Mouse (Mus musculus): ENCODE measurements around the gene Nlrx1.
"Not testable (repeated sequence)": the region's sequence is repeated elsewhere in the genome, so short reads cannot be mapped to it uniquely, and the experiment has no call there.

Nlrx1 gene

GRCm38 (mm10) chr9:44268432-44268831 is at the start of gene Nlrx1:
Gene Nlrx1, minus strand, starts transcription at chr9:44268599.
- no peak for DNase-seq (ENCODE audit: low read depth, low spot score)

DNA sequence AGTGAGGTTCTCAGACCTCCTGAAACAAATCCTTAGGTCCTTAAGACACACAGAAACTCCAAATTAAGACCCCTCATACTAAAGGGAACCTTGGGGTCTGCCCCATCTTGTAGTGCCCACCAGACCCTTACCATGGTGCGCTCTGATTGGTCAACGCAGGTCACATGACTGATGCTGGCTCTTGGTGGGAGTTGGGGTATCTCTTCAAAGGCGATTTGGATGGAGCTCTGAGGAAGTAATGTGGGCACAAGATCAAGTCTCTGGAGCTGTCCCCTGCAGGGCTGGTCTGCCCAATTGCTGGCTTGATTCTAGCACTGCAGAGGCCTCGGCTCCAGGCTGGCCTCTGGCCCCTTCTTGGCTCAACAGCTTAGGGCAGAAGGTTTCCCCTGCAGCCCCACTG is 49.1 kb upstream of the Nlrx1 start:
- DNase-seq (ENCODE audit: low read depth, low spot score) = no peak

DNA sequence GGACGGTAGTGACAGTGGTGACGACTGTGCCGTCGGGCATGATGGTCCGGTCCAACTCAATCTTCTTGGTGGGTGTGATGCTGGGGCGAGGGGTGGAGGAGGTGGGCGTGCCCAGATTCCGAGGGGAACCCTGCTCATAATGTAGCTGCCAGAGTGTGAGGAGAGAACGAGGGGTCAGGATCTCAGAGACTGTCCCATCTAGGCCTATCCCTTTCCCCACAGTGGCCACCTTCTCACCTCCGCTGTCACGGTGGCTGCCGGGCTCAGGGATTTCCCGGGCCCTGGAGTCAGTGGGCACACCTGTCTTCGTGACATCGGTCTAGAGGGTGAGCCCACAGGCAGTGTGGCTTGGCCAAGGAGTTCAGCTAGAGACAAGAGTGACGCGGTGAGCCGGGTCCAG is 46.5 kb upstream of the Nlrx1 start:
- no peak for DNase-seq (ENCODE audit: low read depth, low spot score)

DNA sequence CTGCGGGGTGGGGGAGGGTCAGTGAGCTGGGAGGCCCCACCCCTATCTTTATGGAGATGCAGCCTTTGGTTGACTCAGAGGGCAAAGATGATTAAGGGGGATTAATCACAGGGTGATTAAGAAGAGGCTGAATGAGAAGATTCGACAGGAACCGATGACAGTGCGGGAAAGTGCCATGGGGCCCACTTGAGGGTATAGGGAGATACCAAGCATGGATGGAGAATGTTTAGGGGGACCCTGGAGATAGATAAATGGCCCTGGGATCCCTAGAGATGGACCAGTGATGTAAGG is 45.8 kb upstream of the Nlrx1 start:
- DNase-seq (ENCODE audit: low read depth, low spot score) = no peak

DNA sequence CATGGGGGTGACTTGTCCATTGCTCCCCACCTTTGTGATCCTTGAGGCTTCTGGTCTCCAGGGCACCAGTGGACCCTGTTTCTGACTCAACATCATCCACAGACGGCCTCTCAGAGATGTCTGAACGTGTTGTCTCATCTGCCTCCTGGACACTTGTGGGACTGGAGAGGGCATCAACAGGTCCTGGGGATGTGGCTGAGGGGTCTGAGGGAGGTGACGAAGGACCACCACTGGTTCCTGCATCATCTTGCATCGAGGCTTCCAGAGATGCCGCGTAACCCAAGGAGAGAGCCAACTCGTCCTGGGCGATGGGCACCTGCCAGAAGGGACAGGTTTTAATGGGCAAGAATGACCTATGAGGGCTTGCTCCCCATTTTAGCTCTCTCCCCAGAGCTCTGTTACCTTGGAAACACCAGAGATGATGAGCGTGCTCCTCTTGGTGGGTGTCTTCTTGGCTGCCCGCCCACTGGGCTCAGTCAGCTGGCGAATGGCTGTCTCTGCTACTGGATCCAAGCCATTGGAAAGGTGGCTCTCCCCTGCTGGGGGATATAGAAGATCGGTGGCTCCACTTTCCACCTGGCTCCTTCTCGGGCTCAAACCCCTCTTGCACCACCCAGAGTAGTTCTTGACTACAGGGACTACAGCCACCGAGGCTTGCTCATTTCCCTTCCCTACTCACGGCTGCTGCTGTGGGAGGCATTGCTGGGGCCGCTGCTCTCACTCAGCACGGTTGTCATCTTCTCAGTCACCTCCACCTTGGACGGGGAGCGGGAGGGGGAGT is 45.3 kb upstream of the Nlrx1 start:
- no peak for DNase-seq (ENCODE audit: low read depth, low spot score)

DNA sequence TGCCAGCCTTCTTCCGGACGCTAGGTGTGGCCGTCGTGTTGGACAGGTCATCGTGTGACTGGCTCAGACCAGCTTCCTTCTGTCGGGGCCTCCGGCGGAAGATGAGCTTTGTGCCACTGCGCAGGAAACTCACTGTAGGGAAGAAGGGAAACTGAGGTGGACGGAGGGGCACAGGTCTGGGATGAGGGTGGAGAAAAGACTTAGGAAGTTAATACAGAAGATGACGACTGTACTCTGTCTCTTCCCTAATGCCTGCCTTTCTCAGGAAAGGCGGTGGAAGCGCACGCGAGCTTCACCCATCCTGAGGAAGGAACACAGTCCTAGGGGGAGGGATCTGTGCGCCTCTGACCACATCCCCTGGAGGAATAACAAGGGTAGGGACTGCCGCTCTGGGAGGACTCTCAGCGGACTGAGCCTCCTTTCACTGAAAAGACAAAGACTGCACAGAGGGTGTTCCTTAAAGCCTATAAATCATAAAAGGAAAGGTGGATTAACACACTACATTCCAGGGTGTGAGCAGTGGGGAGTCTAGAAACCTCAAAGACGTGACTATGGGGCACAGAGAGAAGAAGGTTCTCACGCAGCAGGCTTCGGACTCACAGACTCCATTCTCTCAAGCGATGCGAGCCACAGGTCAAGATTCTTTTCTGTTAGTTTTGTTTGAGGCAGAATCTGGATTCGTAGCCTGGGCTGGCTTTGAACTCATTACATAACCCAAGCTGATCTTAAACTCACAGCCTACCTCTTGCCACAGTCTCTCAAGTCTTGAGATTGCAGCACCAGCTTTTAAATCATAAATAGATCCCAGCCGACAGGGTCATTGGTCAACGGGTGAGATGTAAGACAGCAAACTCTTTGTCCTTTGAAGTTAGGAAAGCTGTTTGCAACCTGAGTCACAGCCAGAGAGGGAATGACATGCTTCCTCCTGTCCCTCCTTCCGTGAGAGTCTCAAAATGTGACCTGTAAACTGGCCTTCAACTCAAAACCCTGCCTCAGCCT is 43.0 kb upstream of the Nlrx1 start:
- DNase-seq (ENCODE audit: low read depth, low spot score) = no peak

DNA sequence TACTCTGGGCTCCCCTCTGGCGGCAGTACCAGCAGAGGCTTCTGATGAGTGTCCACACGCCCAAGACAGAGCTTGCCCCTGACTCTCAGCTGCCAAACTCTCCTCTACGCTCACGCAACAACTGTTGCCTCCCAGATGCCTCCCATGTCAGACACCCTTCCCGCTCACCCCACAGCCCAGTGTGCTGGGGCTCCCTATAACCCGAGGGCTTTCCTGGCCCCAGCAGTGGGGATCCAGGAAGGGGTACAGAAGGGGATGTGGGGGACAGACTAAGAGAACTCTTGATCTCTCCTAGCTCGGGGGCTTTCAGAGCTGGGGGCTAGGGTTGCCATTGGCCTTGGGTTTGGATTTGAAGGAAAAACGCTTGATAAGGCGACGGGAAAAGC is 42.3 kb upstream of the Nlrx1 start:
- DNase-seq (ENCODE audit: low read depth, low spot score) = no peak

GRCm38 (mm10) chr9:44309756-44310155 is 41.4 kb upstream of the Nlrx1 start:
- DNase-seq (ENCODE audit: low read depth, low spot score) = no peak

DNA sequence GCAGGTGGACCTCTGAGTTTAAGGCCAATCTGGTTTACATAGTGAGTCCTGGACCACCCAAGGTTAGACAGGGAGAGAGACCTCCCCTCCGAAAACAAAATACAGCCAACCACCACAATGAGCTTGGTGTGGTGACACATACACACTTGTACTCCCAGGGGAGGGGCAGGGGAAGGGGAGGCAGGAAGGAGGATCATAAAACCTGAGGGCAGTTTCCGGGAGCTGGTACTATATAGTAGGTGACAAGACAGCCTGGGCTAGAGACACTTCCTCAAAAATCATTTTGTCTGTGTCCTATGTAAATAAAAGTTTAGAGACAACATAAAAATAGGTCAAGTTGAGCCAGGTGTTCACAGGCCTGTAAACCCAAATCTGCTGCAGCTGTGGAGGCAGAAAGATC is 38.8 kb upstream of the Nlrx1 start:
- peak; percentile 95 for DNase-seq (ENCODE audit: low read depth, low spot score)

GRCm38 (mm10) chr9:44306532-44306931 is 38.1 kb upstream of the Nlrx1 start:
- DNase-seq (ENCODE audit: low read depth, low spot score) = peak; percentile 62

DNA sequence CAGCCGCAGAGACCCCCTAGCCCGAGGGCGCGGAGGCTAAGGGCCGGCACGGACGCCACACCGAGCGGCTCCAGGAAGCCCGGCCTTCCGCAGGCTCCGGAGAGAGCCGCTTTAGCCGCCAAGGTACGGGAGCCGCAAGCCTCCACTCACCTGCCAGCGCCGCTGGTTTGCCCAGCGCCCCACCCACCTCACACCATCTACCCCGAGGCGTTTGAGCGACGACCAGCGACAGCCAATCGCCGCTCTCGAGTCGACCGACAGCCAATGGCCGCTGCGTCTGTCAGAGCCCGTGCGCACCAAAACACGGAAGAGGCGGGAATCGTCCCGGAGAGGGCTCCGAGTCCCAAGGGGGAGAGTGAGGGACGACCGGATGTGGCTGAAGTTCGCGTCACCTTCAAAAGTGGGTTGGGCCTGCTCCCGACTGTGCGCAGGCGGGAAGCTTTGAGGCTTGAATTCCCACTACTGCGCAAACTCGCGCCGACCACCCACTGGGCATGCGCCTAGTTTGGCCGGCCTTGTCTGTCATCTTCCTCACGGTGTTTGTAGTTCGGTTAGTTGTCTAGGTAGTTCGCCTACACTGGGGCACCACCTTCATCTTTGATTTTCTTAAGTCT is 37.2 kb upstream of the Nlrx1 start, which contains the start of gene Hinfp:
Hinfp (minus strand) TSS at position 206 of the 614 bp plus-strand sequence.
- peak; percentile 100 for DNase-seq (ENCODE audit: low read depth, low spot score)

GRCm38 (mm10) chr9:44300001-44300400 is 31.6 kb upstream of the Nlrx1 start:
- not testable (repeated sequence) for DNase-seq (ENCODE audit: low read depth, low spot score)

- DNase-seq (ENCODE audit: low read depth, low spot score) = peak; percentile 63
Measured at GRCm38 (mm10) chr9:44292490-44292889, 24.1 kb upstream of the Nlrx1 start.

DNA sequence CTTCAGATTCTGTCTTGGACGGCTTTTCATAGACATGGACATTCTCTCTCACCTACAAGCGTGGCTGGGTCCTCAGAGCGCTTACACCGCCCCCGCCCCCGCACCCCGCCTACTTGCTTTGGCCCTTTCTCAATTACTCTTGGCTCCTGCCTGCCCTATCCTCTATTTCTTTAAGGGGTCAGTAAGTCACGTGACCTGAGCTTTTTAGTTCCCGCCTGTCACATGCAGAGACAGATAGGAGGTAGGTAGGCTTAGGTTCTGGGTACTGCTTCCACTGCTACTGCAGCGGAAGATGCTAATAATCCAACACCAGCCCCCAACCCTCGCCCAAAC is 20.5 kb upstream of the Nlrx1 start:
- DNase-seq (ENCODE audit: low read depth, low spot score) = no peak

DNA sequence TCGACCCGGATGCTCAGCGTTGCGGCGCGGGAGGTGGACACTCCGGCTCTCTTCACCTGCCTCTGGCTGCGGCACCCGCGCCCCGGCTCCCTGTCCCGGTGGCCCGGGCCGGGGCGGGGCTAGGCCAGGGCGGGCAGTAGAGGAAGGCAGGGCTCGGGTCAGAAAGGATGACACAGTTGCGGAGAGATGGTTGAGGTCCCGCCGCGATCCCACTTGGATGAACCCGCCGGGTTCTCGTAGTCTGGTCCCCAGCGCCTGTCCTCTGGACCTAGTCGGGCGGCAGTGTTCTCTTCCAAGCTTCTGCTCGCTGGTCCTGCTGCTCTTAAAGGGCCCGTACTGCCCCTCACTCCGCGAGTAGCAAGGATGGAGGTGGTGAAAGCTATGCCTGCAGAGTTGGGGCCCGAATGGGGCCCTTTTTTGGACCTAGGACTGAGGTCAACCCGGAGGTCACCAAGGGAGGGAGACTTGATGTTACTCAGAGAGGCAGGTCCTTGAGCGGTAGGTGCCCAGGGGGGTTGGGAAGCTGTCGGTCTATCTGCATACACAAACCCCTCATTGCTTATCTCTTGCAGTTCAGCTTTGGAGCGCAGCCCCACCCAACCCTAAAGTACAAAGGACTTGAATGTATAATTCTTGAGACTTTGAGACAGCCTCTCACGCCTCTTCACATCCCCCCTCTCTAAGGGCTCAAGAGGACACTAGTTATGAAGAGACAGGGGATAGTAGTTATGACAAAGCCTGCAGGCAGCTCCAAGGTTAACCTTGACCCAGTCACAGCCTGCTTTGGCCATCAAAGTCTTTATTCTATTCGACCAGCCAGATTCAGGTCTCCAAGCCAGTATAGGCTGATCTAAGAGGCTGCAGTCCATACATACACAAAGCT is 19.9 kb upstream of the Nlrx1 start, which contains the start of gene Abcg4:
Abcg4 (minus strand) TSS at position 540 of the 883 bp plus-strand sequence.
- no peak for DNase-seq (ENCODE audit: low read depth, low spot score)

GRCm38 (mm10) chr9:44287401-44288075 is 19.1 kb upstream of the Nlrx1 start:
- DNase-seq (ENCODE audit: low read depth, low spot score) = no peak

DNA sequence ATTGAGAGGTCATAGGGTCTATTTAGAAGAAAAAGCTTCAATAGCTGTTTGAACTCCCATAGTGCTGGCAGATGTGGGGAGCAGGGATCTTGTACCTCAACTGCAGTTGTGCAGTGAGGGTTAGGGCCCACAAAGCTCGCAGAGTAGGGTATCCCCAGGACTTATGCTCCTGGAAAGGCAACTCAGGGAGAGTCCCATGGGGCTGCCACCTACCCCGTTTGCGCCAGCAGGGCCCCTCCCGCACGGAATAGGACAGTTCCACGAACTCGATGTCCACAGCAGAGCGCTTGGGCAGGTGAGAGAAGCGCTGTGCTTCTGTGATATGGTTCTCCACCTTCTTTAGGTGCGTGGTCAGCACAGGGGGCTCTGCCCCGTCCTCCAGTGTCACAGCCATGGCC is 18.6 kb upstream of the Nlrx1 start:
- DNase-seq (ENCODE audit: low read depth, low spot score) = no peak

GRCm38 (mm10) chr9:44286256-44286850 is 18.0 kb upstream of the Nlrx1 start:
- no peak for DNase-seq (ENCODE audit: low read depth, low spot score)

DNA sequence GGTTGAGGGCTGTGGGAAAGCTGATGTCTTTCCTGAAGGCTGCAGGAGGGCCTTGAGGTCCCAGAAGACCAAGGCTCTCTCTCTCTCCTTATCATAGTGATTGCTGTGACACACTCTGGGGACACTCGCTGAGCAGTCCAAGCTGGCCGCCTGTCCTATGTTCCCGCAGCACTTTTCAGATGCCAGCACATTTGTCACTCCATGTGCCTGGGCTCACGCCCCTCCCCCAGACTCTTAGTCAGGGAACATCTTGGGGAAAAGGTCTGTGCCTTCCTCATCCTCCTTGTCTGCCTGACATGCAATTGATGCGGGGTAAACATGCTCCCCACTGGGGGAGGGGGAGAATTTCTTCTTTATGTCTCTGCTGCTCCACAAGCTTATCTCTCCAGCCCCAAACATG is 14.8 kb upstream of the Nlrx1 start:
- DNase-seq (ENCODE audit: low read depth, low spot score) = no peak

DNA sequence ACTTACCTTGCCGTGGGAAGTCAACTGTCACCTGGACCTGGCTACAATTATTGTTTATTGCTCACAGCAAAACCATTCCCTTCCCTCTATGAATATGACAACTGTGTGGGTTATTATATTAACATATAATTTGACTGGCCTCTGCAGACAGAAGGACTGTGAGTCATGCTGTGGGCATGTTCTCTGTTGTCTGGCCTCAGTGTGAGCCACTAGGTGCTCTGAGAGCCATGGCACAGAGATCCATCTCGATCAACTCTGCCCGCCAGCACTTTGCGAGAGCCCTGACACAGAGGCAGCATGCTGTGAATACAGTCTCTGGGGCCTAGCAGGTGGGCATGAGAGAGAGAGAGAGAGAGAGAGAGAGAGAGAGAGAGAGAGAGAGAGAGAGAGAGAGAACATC is 1.6 kb upstream of the Nlrx1 start:
- no peak for DNase-seq (ENCODE audit: low read depth, low spot score)

Data from A20 (cell line).